Mouse (Mus musculus): ENCODE data around the gene Dnah6.

DNA sequence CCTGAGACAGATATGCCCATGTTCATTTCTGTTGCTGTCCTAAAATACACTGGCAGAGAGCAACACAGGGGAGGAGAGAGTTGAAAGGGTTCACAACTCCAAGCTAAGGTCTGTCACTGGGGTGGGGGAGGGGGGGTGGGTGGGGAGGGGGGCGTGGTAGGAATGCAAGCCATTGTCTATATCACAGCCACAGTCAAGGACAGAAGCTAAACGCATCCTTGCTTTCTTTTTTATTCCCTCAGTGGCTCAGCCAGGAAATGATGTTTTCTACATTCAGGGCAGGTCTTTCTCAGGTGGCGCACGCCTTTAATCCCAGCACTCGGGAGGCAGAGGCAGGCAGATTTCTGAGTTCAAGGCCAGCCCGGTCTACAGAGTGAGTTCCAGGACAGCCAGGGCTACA is 30.7 kb downstream of the Dnah6 start:
- no peak for TF ChIP-seq CTCF (IDR thresholded peaks at IDR 0.05)
- TF ChIP-seq POLR2A (IDR thresholded peaks at IDR 0.05; ENCODE audit: insufficient read depth, low read depth, low read length) = no peak

All from heart, adult 2 months (tissue).